Mouse (Mus musculus) forebrain, embryonic 13.5 days (tissue): ENCODE results near the gene Zfp960. TPM values are rescaled to one million over a fixed set of nuclear protein-coding genes. Genes with fewer than 3 reads are reported as not detected.
A peak's percentile ranks its signal among the peaks of the same experiment; 100 is the strongest.
"Not testable (repeated sequence)": the region's sequence is repeated elsewhere in the genome, so short reads cannot be mapped to it uniquely, and the experiment has no call there.

Experiments used
- ATAC-seq: fragments of 200-750 bp; cut with Nextera tagmentation; 2 replicates; pipeline ENCODE4 v1.8.0; 2017
- H3K27ac ChIP-seq: fragments of 300-500 bp; sonication (generic); 2 replicates; pipeline ENCODE4 v1.5.1; 2015; ENCODE audit warnings: inconsistent platforms, mild to moderate bottlenecking, moderate library complexity
- H3K27me3 ChIP-seq: fragments of 300-500 bp; sonication (generic); 2 replicates; pipeline ENCODE4 v1.6.1; 2015; ENCODE audit warnings: mild to moderate bottlenecking, inconsistent platforms
- H3K36me3 ChIP-seq: fragments of 300-500 bp; sonication (generic); 2 replicates; pipeline ENCODE4 v1.6.1; 2015; ENCODE audit warnings: mild to moderate bottlenecking, inconsistent platforms; ENCODE audit not compliant: poor library complexity, severe bottlenecking
- H3K4me1 ChIP-seq: fragments of 300-500 bp; sonication (generic); 2 replicates; pipeline ENCODE4 v1.6.1; 2015; ENCODE audit warnings: inconsistent platforms
- H3K4me2 ChIP-seq: fragments of 300-500 bp; sonication (generic); 2 replicates; pipeline ENCODE4 v1.6.1; 2015; ENCODE audit warnings: inconsistent platforms, mild to moderate bottlenecking, moderate library complexity
- H3K4me3 ChIP-seq: fragments of 300-500 bp; sonication (generic); 2 replicates; pipeline ENCODE4 v1.5.1; 2015; ENCODE audit warnings: mild to moderate bottlenecking, inconsistent platforms
- H3K9ac ChIP-seq: fragments of 300-500 bp; sonication (generic); 2 replicates; pipeline ENCODE4 v1.6.1; 2015; ENCODE audit warnings: mild to moderate bottlenecking, inconsistent platforms
- H3K9me3 ChIP-seq: fragments of 300-500 bp; sonication (generic); replicated peaks from 2 replicates; pipeline ENCODE4 v1.6.1; 2016; ENCODE audit warnings: inconsistent platforms
- WGBS: fragments of 180-500 bp; shearing (Covaris S2); methylation state at CpG from one replicate; pipeline ENCODE4 v1.1.7; 2015; 5-methylcytosine and 5-hydroxymethylcytosine counted together
- polyA plus RNA-seq: library from polyadenylated mRNA; unstranded; fragments of >200 nt; fragmentation: Nextera tagmentation; extraction: Ambion mirVana; gene quantifications from 2 replicates; pipeline ENCODE4 v1.2.1, GENCODE M21; 2015

Zfp960 gene
- 3.1 and 4.2 TPM in 2 replicates for polyA plus RNA-seq

- not testable (repeated sequence) for H3K4me1 ChIP-seq, H3K27ac ChIP-seq, H3K27me3 ChIP-seq, H3K36me3 ChIP-seq, H3K9me3 ChIP-seq
- peak within 1 kb of the TSS; percentile 50 for H3K4me3 ChIP-seq
- H3K4me2 ChIP-seq = peak within 1 kb of the TSS; percentile 58
- under 1% methylated on average over 21 of the region's 21 CpGs for WGBS
- H3K9ac ChIP-seq = peak within 1 kb of the TSS; percentile 61
- peak; percentile 100 for ATAC-seq
These were observed at the start of gene Zfp960 for GRCm38 (mm10) chr17:17063628-17064494. Gene Zfp960, plus strand, starts transcription at chr17:17064113.

GRCm38 (mm10) chr17:17018071-17018470 is 45.8 kb upstream of the Zfp960 start:
- H3K27me3 ChIP-seq, ATAC-seq, H3K4me2 ChIP-seq, H3K4me3 ChIP-seq, H3K4me1 ChIP-seq, H3K27ac ChIP-seq, H3K9ac ChIP-seq: not testable (repeated sequence)
- 95% methylated on average over 2 of the region's 2 CpGs for WGBS
- Histone ChIP-seq H3K9me3 (peaks cover 24% of the 10 kb centered on the region), H3K36me3 (peaks cover 13% of the 10 kb centered on the region)

GRCm38 (mm10) chr17:17059566-17059965 is 4.3 kb upstream of the Zfp960 start:
- not testable (repeated sequence) for H3K4me1 ChIP-seq, H3K4me2 ChIP-seq, H3K9me3 ChIP-seq, ATAC-seq, H3K36me3 ChIP-seq, H3K27ac ChIP-seq, H3K4me3 ChIP-seq, H3K9ac ChIP-seq, H3K27me3 ChIP-seq
- 80% methylated on average over 1 of the region's 1 CpGs for WGBS

- H3K4me1 ChIP-seq, H3K27ac ChIP-seq, H3K36me3 ChIP-seq, H3K27me3 ChIP-seq, H3K4me3 ChIP-seq, H3K9me3 ChIP-seq, H3K4me2 ChIP-seq, H3K9ac ChIP-seq: not testable (repeated sequence)
- no CpG with 5 or more reads among the region's 8 CpGs for WGBS
- peak; percentile 100 for ATAC-seq
These were observed 57.1 kb downstream of the Zfp960 start, which contains the start of gene Zfp97 for GRCm38 (mm10) chr17:17120830-17121502. Gene Zfp97, plus strand, starts transcription at chr17:17121415.

Other genes starting within 250 kb of the Zfp960 start
- 3.2 and 4.1 TPM in 2 replicates for gene Zfp97, start 57.3 kb downstream of the Zfp960 start, polyA plus RNA-seq